Mouse (Mus musculus): ENCODE measurements around the gene Ctnna2. TPM values are rescaled to one million over a fixed set of nuclear protein-coding genes. Genes with fewer than 3 reads are reported as not detected.

The Ctnna2 gene
- total RNA-seq, 2 experiments from 2014 or later: not detected

GRCm38 (mm10) chr6:77834680-77835079 lies 144.8 kb downstream of the Ctnna2 start:
- no peak for ATAC-seq (replicated peaks; ENCODE audit: poor library complexity)

- ATAC-seq (replicated peaks; ENCODE audit: poor library complexity): no peak
These were observed 152.0 kb downstream of the Ctnna2 start for GRCm38 (mm10) chr6:77827526-77827925.

- no peak for ATAC-seq (replicated peaks; ENCODE audit: poor library complexity)
These were observed 162.4 kb downstream of the Ctnna2 start for GRCm38 (mm10) chr6:77817116-77817515.

- no peak for ATAC-seq (replicated peaks; ENCODE audit: poor library complexity)
These were observed 168.5 kb downstream of the Ctnna2 start for GRCm38 (mm10) chr6:77811041-77811440.

- no peak for ATAC-seq (replicated peaks; ENCODE audit: poor library complexity)
These were observed 176.9 kb downstream of the Ctnna2 start for GRCm38 (mm10) chr6:77802604-77803003.

GRCm38 (mm10) chr6:77783342-77783741 lies 196.2 kb downstream of the Ctnna2 start:
- no peak for ATAC-seq (replicated peaks; ENCODE audit: poor library complexity)

GRCm38 (mm10) chr6:77768357-77769103 lies 211.0 kb downstream of the Ctnna2 start:
- ATAC-seq (replicated peaks; ENCODE audit: poor library complexity): no peak

GRCm38 (mm10) chr6:77758164-77758563 lies 221.3 kb downstream of the Ctnna2 start:
- no peak for ATAC-seq (replicated peaks; ENCODE audit: poor library complexity)

- ATAC-seq (replicated peaks; ENCODE audit: poor library complexity): no peak
These were observed 234.1 kb downstream of the Ctnna2 start for GRCm38 (mm10) chr6:77745426-77745825.

- ATAC-seq (replicated peaks; ENCODE audit: poor library complexity): no peak
These were observed 235.8 kb downstream of the Ctnna2 start for GRCm38 (mm10) chr6:77743651-77744050.

- ATAC-seq (replicated peaks; ENCODE audit: poor library complexity): no peak
These were observed 236.5 kb downstream of the Ctnna2 start for GRCm38 (mm10) chr6:77742988-77743387.

- ATAC-seq (replicated peaks; ENCODE audit: poor library complexity): no peak
These were observed 240.9 kb downstream of the Ctnna2 start for GRCm38 (mm10) chr6:77738640-77739039.

- no peak for ATAC-seq (replicated peaks; ENCODE audit: poor library complexity)
These were observed 254.6 kb downstream of the Ctnna2 start for GRCm38 (mm10) chr6:77724952-77725299.

- no peak for ATAC-seq (replicated peaks; ENCODE audit: poor library complexity)
These were observed 255.2 kb downstream of the Ctnna2 start for GRCm38 (mm10) chr6:77724042-77724951.

- no peak for ATAC-seq (replicated peaks; ENCODE audit: poor library complexity)
These were observed 285.4 kb downstream of the Ctnna2 start for GRCm38 (mm10) chr6:77694093-77694492.

GRCm38 (mm10) chr6:77687173-77687572 lies 292.3 kb downstream of the Ctnna2 start:
- no peak for ATAC-seq (replicated peaks; ENCODE audit: poor library complexity)

GRCm38 (mm10) chr6:77650127-77650526 lies 329.4 kb downstream of the Ctnna2 start:
- ATAC-seq (replicated peaks; ENCODE audit: poor library complexity): no peak

GRCm38 (mm10) chr6:77644591-77644990 lies 334.9 kb downstream of the Ctnna2 start:
- ATAC-seq (replicated peaks; ENCODE audit: poor library complexity): no peak

- no peak for ATAC-seq (replicated peaks; ENCODE audit: poor library complexity)
These were observed 340.7 kb downstream of the Ctnna2 start for GRCm38 (mm10) chr6:77638784-77639183.

GRCm38 (mm10) chr6:77633997-77634396 lies 345.5 kb downstream of the Ctnna2 start:
- peak; percentile 42; the same call in 1 of the 2 replicates for ATAC-seq (replicated peaks; ENCODE audit: poor library complexity)

GRCm38 (mm10) chr6:77628573-77629192 lies 350.8 kb downstream of the Ctnna2 start:
- ATAC-seq (replicated peaks; ENCODE audit: poor library complexity): no peak

Data from megakaryocyte progenitor cell, adult 5-6 weeks (primary cell).